Mouse (Mus musculus): Measurements from ENCODE around the gene Speer4f2. TPM values are rescaled to one million over a fixed set of nuclear protein-coding genes. Genes with fewer than 3 reads are reported as not detected.

Speer4f2 gene
- polyA plus RNA-seq (2014; fragmentation: Illumina TruSeq; extraction: RNeasy Lipid Tissue Mini Kit (QIAGEN cat#74804); ENCODE audit: low read depth, low replicate concordance) = not detected

GRCm38 (mm10) chr5:17372880-17373279 is at the start of gene Speer4f2:
Speer4f2 (plus strand) TSS chr5:17373180.

Other genes starting within 250 kb of the Speer4f2 start
- gene Speer4f1, start 102.9 kb downstream of the Speer4f2 start, polyA plus RNA-seq (2014; fragmentation: Illumina TruSeq; extraction: RNeasy Lipid Tissue Mini Kit (QIAGEN cat#74804); ENCODE audit: low read depth, low replicate concordance) = not detected
- gene Sema3c, start 201.1 kb downstream of the Speer4f2 start, polyA plus RNA-seq (2014; fragmentation: Illumina TruSeq; extraction: RNeasy Lipid Tissue Mini Kit (QIAGEN cat#74804); ENCODE audit: low read depth, low replicate concordance) = 15.4 TPM